Mouse (Mus musculus): ENCODE measurements around the gene Igbp1b.

Igbp1b gene

GRCm38 (mm10) chr6:138658516-138658915 lies at the start of gene Igbp1b:
TSS of gene Igbp1b (minus strand) at chr6:138658544.
- no peak for DNase-seq (ENCODE audit: low spot score in 2 of 2)

GRCm38 (mm10) chr6:138682959-138683358 lies 24.6 kb upstream of the Igbp1b start:
- DNase-seq (ENCODE audit: low spot score in 2 of 2), result no peak

- DNase-seq (ENCODE audit: low spot score in 2 of 2), result no peak
These were observed 14.4 kb upstream of the Igbp1b start for GRCm38 (mm10) chr6:138672704-138673141.

GRCm38 (mm10) chr6:138665416-138665815 lies 7.1 kb upstream of the Igbp1b start:
- no peak for DNase-seq (ENCODE audit: low spot score in 2 of 2)

GRCm38 (mm10) chr6:138645604-138646003 lies 12.7 kb downstream of the Igbp1b start:
- no peak for DNase-seq (ENCODE audit: low spot score in 2 of 2)

- DNase-seq (ENCODE audit: low spot score in 2 of 2), result peak; percentile 21 to 26
These were observed 19.0 kb downstream of the Igbp1b start for GRCm38 (mm10) chr6:138639351-138639750.

- DNase-seq (ENCODE audit: low spot score in 2 of 2), result no peak
These were observed 37.6 kb downstream of the Igbp1b start for GRCm38 (mm10) chr6:138620786-138621185.

GRCm38 (mm10) chr6:138618396-138618795 lies 39.9 kb downstream of the Igbp1b start:
- no peak for DNase-seq (ENCODE audit: low spot score in 2 of 2)

All from right cerebral cortex, adult 2 months (tissue).